Mouse (Mus musculus) lung, embryonic 15.5 days (tissue): ENCODE measurements at regions not wholly inside any gene's neighbourhood (a gene's known extent, or its start where the extent isn't known, plus 50 kb on each side); places are given as distances from the start of the nearest gene placed in this dataset.

Experiments used
- ATAC-seq: fragments of 200-750 bp; cut with Nextera tagmentation; 2 replicates; pipeline ENCODE4 v1.8.0; 2017; ENCODE audit warnings: moderate number of reproducible peaks, borderline replicate concordance; ENCODE audit not compliant: low FRiP score, low TSS enrichment; ENCODE audit errors: extremely low read depth
- H3K27ac ChIP-seq: fragments of 300-500 bp; sonication (generic); 2 replicates; pipeline ENCODE4 v1.5.1; 2015; ENCODE audit warnings: moderate library complexity, mild to moderate bottlenecking, inconsistent platforms
- H3K27me3 ChIP-seq: fragments of 300-500 bp; sonication (generic); 2 replicates; pipeline ENCODE4 v1.6.1; 2015; ENCODE audit warnings: inconsistent platforms
- H3K36me3 ChIP-seq: fragments of 300-500 bp; sonication (generic); 2 replicates; pipeline ENCODE4 v1.6.1; 2015; ENCODE audit warnings: inconsistent platforms
- H3K4me1 ChIP-seq: fragments of 300-500 bp; sonication (generic); 2 replicates; pipeline ENCODE4 v1.6.1; 2015; ENCODE audit warnings: inconsistent platforms
- H3K4me2 ChIP-seq: fragments of 300-500 bp; sonication (generic); 2 replicates; pipeline ENCODE4 v1.6.1; 2015; ENCODE audit warnings: inconsistent platforms, mild to moderate bottlenecking, moderate library complexity
- H3K4me3 ChIP-seq: fragments of 300-500 bp; sonication (generic); 2 replicates; pipeline ENCODE4 v1.5.1; 2015; ENCODE audit warnings: mild to moderate bottlenecking, inconsistent platforms
- H3K9ac ChIP-seq: fragments of 300-500 bp; sonication (generic); 2 replicates; pipeline ENCODE4 v1.6.1; 2015; ENCODE audit warnings: inconsistent platforms
- H3K9me3 ChIP-seq: fragments of 300-500 bp; sonication (generic); 2 replicates; pipeline ENCODE4 v1.6.1; 2016; ENCODE audit warnings: inconsistent platforms
- WGBS: fragments of 180-500 bp; shearing (Covaris S2); methylation state at CpG from one replicate; pipeline ENCODE4 v1.1.7; 2015; 5-methylcytosine and 5-hydroxymethylcytosine counted together

DNA sequence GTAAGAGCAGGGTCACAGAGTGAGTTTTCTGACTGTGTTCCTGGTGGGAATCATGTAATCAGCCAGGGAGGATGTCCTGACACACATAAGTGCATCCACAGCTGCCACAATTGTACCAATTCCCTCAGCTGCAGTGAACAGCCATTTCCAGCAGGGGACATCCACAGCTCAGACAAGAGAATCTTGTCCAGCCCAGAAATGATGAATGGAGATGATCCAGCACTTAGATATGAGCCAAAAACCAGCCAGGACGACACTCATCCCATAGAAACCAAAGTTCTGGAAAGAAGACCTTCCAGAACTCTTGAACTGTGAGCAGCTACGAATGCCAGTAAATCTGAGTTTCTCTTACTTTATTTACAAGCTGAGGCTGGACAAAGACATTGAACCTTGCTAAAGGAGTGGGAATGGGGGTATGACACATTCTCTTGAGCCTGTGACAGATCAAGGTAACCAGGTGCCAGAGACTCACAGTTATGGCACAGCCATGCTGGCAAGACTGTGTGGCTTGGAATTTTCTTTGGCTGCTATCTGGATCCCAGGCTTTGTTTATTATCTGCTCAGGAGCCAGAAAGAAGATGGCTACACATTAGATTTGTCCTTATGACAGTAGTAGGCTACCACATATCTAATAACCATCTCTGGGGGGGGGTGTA, 145.1 kb downstream of the Gm10192 start:
- Histone ChIP-seq H3K9ac (no peak overlapping the region), H3K27ac (no peak overlapping the region), H3K4me3 (no peak overlapping the region), H3K36me3 (no peaks in the 10 kb centered on the region), H3K27me3 (no peaks in the 10 kb centered on the region), H3K4me1 (no peaks in the 10 kb centered on the region), H3K4me2 (no peak overlapping the region), H3K9me3 (no peaks in the 10 kb centered on the region)
- ATAC-seq, result no peak
- WGBS, result 27% methylated on average over 2 of the region's 2 CpGs

DNA sequence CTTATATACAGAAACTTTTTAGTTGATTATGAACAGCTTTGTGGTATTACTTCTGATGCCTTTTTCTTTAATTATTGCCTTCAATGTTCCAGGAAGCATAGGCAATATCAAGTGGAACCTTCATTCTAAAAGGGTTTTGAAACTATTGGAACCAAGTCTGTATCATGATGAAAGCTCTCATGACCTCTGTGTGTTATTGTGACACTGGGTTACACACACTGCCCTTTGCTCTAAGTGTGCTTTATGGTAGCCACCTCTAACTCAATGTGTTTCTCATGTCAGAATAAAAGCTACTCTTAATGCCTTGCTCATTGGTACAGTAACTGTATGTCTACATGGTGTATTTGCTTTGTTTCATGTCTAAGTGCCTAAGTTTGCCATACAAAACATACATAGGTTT, 154.0 kb downstream of the Gm10192 start:
- H3K36me3 ChIP-seq, result no peaks in the 10 kb centered on the region
- H3K27ac ChIP-seq, result no peak overlapping the region
- no peak overlapping the region for H3K4me2 ChIP-seq
- H3K9ac ChIP-seq, result no peak overlapping the region
- H3K4me1 ChIP-seq, result no peaks in the 10 kb centered on the region
- H3K9me3 ChIP-seq, result no peaks in the 10 kb centered on the region
- no peak overlapping the region for H3K4me3 ChIP-seq
- no peak for ATAC-seq
- no peaks in the 10 kb centered on the region for H3K27me3 ChIP-seq

DNA sequence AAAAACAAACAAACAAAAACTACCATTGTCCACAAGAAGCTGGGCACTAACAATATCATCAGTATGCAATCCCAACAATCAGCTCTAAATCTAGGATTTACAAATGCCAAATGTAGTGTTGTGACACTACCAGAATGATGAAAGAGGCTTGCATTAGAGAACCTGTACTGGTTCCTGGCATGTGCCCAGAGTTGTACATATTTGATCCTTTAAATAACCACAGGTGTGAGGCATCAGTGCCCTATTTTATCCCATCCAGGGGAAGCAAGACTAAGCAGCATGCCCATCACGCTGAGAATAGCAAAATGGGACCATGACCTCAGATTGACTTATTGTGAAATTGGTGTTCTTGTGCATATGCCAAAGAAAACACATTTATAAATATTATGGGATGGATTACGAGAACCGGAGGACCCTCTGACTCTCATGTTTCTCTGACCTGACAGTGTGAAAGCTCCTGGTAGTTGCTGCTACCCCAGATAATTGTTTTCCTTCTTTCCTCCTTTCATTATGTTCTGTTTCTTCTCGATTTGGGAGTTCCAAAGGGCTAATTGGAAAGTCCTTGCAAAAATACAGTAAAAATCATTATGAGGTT, 157.4 kb downstream of the Gm10192 start:
- no peak overlapping the region for H3K9ac ChIP-seq
- no peaks in the 10 kb centered on the region for H3K36me3 ChIP-seq
- WGBS, result 39% methylated on average over 4 of the region's 4 CpGs
- H3K4me2 ChIP-seq, result no peak overlapping the region
- no peaks in the 10 kb centered on the region for H3K27me3 ChIP-seq
- ATAC-seq, result 0 out of 2 replicates have a peak, but pooled peaks have one; percentile 35
- H3K27ac ChIP-seq, result no peak overlapping the region
- H3K4me1 ChIP-seq, result no peaks in the 10 kb centered on the region
- H3K4me3 ChIP-seq, result no peak overlapping the region
- H3K9me3 ChIP-seq, result no peaks in the 10 kb centered on the region

DNA sequence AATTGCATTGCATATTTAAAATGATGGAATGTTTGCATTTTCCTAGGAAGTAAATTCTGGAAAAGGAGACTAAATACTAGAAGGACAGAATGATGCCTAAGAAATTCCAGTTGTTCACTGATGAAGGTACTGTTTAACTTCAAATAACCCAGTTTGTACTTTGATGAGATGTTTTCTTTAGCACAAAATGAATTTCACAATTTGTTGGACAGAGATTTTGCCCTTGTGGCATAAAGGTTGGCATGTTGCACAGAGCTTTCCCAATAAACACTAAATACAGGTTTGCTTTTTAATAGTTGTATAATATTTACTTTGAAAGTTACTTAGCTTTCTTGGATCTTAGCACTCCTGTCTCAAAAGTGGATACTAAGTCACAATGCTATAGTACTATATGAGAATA, 181.6 kb downstream of the Gm10192 start:
- Histone ChIP-seq H3K4me2 (no peak overlapping the region), H3K27me3 (no peaks in the 10 kb centered on the region), H3K36me3 (no peaks in the 10 kb centered on the region), H3K9me3 (no peaks in the 10 kb centered on the region), H3K4me3 (no peak overlapping the region), H3K4me1 (no peaks in the 10 kb centered on the region), H3K9ac (no peak overlapping the region), H3K27ac (no peak overlapping the region)
- no peak for ATAC-seq

DNA sequence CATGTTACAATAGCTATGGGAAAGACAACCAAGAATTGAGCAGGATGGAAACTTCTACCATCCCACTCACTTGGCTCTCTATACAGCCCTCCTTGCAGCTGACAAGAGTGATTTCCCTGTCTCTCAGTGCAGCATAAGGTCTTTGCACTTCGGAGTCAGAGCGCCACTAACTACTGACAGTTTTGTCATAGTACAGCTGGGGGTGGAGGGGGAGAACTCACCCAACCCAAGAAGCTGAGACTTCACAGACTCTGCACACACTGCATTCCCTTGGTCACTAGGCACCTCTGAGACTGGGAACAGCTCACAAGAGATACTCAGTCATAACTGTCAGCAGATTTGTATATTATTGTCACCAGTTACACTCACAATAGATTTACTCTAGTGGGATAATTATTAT, 195.3 kb upstream of the Gm12695 start:
- Histone ChIP-seq H3K36me3 (no peaks in the 10 kb centered on the region), H3K4me2 (no peak overlapping the region), H3K27ac (no peak overlapping the region), H3K9me3 (no peaks in the 10 kb centered on the region), H3K4me1 (no peaks in the 10 kb centered on the region), H3K4me3 (no peak overlapping the region), H3K27me3 (no peaks in the 10 kb centered on the region), H3K9ac (no peak overlapping the region)
- WGBS, result 38% methylated on average over 2 of the region's 2 CpGs
- peak; percentile 62; the same call in 1 of the 2 replicates for ATAC-seq

DNA sequence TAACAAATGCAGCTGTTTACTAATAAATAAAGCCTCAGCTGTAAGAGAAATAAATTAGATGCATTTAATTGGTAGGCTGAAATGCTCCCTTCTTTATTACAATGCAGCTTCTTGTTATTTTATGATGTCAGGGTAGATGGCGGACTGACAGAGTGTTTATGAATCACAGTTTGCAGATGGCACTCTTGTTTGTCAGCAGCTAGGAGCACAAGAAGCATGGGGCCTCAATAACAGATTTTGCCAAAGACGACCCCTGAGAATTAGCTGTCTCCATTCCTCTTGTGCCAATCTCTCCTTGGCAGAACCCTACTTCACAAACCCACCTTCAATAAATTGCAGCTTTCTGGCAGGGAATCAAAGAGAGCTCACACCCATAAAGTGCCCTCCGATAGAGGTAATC, 194.9 kb upstream of the Gm12695 start:
- no peak overlapping the region for H3K9ac ChIP-seq
- H3K36me3 ChIP-seq, result no peaks in the 10 kb centered on the region
- no peaks in the 10 kb centered on the region for H3K4me1 ChIP-seq
- H3K9me3 ChIP-seq, result no peaks in the 10 kb centered on the region
- H3K27ac ChIP-seq, result no peak overlapping the region
- H3K27me3 ChIP-seq, result no peaks in the 10 kb centered on the region
- no peak overlapping the region for H3K4me3 ChIP-seq
- ATAC-seq, result no peak
- 74% methylated on average over 3 of the region's 3 CpGs for whole genome bisulfite sequencing
- H3K4me2 ChIP-seq, result no peak overlapping the region

DNA sequence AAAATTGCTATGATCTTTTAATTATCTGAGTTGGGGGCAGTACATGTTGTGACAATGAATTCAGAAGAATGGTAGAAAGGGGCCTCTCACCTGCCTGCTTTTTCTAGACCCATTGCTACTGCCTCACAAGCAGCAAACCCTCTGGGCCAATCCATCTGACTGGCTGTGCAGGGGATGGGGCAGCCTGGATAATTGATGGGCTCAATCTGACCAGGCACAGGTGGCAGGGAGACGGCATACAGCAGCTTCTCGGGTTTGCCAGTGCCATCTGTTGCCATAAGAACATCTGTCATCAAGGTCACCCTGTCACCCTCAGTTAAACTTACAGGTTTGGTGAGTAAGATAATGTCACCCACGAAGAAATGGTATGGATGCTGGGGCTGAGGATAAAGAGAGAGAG, 189.9 kb upstream of the Gm12695 start:
- Histone ChIP-seq H3K36me3 (no peaks in the 10 kb centered on the region), H3K27ac (no peak overlapping the region), H3K4me1 (no peaks in the 10 kb centered on the region), H3K4me3 (no peak overlapping the region), H3K9me3 (no peaks in the 10 kb centered on the region), H3K4me2 (no peak overlapping the region), H3K9ac (no peak overlapping the region), H3K27me3 (no peaks in the 10 kb centered on the region)
- ATAC-seq, result no peak
- WGBS, result 36% methylated on average over 3 of the region's 3 CpGs

DNA sequence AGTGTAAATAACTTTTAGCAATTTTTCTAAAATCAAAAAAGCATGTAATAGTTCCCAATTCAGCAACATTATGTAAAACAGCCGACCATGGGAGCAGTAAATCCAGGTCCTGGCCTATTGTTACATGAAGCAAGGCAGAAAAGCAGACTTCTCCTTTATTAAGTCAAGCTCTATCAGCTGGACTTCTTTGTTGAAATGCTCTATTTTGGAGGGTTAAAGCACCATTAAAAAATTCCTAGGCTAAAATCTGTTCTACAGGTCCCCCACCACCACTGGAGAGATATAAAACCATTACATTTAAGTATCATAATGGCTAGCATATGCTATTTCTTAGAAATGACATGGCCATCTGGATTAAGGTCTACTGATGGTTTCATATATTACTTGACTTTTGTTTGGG, 188.8 kb upstream of the Gm12695 start:
- H3K9me3 ChIP-seq, result no peaks in the 10 kb centered on the region
- no peak overlapping the region for H3K4me2 ChIP-seq
- no peaks in the 10 kb centered on the region for H3K27me3 ChIP-seq
- ATAC-seq, result no peak
- no peaks in the 10 kb centered on the region for H3K36me3 ChIP-seq
- H3K9ac ChIP-seq, result no peak overlapping the region
- no peak overlapping the region for H3K4me3 ChIP-seq
- WGBS, result 45% methylated on average over 1 of the region's 1 CpGs
- H3K27ac ChIP-seq, result no peak overlapping the region
- H3K4me1 ChIP-seq, result no peaks in the 10 kb centered on the region

DNA sequence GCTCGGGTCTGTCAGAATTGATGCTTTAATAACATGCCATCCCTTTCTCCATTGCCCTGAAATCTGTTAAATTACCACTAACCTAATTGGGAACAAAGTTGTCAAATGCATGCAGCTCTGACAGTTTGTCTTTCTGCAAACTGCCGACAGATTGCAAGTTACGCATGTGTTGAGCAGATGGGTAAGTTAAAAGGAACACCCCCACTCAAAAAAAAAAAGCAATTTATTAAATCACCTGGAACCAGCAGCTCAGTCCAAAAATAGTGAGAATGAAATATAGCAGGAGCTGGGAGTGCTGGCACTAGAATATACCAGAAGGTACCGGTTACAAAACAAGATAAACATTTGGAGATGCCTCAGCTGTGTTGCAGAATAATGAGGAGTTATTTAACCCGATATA, 184.2 kb upstream of the Gm12695 start:
- ATAC-seq, result no peak
- Histone ChIP-seq H3K4me1 (no peaks in the 10 kb centered on the region), H3K9me3 (no peaks in the 10 kb centered on the region), H3K36me3 (no peaks in the 10 kb centered on the region), H3K4me2 (no peak overlapping the region), H3K9ac (no peak overlapping the region), H3K27me3 (no peaks in the 10 kb centered on the region), H3K27ac (no peak overlapping the region), H3K4me3 (no peak overlapping the region)
- WGBS, result 35% methylated on average over 5 of the region's 5 CpGs

DNA sequence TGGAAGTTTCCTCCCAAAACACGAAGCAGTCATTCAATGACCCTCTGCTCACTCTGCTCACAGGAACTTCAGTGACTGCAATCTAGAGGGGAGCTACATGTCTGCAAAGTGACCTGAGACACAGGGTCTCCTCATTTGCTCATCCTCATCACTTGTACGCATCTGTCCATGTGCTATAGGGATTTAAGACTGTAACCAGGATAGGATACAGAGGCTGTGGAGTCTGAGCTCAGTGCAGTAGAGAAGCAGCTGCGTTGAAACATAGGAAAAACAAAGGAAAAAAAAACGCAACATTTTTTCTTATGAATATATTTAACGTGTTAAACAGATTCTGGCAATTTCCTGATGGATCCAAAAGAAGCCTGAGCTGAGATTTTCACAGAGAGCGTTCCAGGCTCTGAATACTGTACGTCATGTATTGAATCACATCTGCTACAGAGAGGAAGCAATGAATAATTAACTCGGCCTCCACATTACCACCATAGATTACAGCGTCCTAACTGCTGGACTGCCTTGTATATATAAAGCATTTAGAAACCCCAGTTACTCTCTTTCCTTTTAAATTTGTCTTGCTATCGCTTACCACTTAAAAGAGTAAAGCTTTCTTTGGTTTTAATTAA, 183.7 kb upstream of the Gm12695 start:
- no peaks in the 10 kb centered on the region for H3K27me3 ChIP-seq
- no peak overlapping the region for H3K27ac ChIP-seq
- H3K4me3 ChIP-seq, result no peak overlapping the region
- WGBS, result 53% methylated on average over 10 of the region's 10 CpGs
- H3K4me1 ChIP-seq, result no peaks in the 10 kb centered on the region
- no peak overlapping the region for H3K9ac ChIP-seq
- H3K36me3 ChIP-seq, result no peaks in the 10 kb centered on the region
- no peak overlapping the region for H3K4me2 ChIP-seq
- no peaks in the 10 kb centered on the region for H3K9me3 ChIP-seq
- no peak for ATAC-seq
